In the genomic region with DNA sequence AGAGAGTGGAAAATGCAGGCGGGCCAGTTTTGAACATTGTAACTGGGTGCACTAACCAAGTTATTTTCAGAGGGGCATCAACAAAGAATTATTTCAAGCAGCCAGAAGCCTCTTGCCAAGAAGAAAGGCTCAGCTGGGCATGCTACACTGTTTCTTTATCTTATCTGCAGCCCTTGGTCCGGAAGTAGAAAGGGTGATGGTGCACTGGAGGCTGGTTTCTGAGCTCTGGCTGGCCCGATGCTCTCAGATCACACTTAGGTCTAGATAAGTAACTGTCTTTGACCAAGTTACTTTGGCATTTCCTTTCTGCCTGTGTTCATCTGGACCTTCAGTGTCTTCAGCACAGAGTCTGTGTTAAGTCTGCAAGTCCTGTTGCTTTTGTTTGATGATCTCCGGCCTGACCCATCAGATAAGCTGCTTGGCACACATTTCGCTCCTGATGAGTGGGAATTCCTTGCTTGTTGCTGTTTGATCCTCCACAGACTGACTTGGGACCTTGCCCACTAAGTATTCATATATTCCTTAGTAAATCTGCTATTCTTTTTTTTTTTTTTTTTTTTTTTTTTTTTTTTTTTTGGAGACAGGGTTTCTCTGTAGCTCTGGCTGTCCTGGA, we compare ENCODE assay signal across 17 mouse cellular contexts.
A peak's percentile ranks its signal among the peaks of the same experiment; 100 is the strongest.
DNase-seq lines count a peak whose midpoint lies in the region; ATAC-seq lines count a peak whose summit lies in the region.
"Had no signal": no experiment of that assay in that cellular context is flagged by ENCODE, and none has a peak within 500 bp of the region (broad histone marks: within the 10 kb centered on the region; RNA-seq: fewer than 3 reads in every experiment).

No protein-coding gene starts in this region.

- peaks cover 57% of the 10 kb centered on the region for H3K4me1 ChIP-seq in liver, embryonic 12.5 days
- peaks cover 68% of the 10 kb centered on the region for H3K4me1 ChIP-seq in heart, embryonic 16.5 days (ENCODE audit: control insufficient read depth, insufficient read depth, low read length)
- no peaks in the 10 kb centered on the region for H3K4me1 ChIP-seq in forebrain, embryonic 11.5 days (replicated peaks; ENCODE audit: control insufficient read depth, insufficient read depth, low read length)
- H3K4me1 ChIP-seq: forebrain, embryonic 12.5 days had no signal

- H3K4me2 ChIP-seq in liver, embryonic 12.5 days, result 0 out of 2 replicates have a peak overlapping the region, but pooled peaks have one; percentile 19
- peak overlapping the region; percentile 33; the same call in 1 of the 2 replicates for H3K4me2 ChIP-seq in heart, embryonic 16.5 days (ENCODE audit: low read depth, low read length)
- H3K4me2 ChIP-seq in forebrain, embryonic 11.5 days (ENCODE audit: low read depth, low read length, severe bottlenecking), result no peak overlapping the region
- H3K4me2 ChIP-seq: forebrain, embryonic 12.5 days; neural tube, embryonic 13.5 days had no signal

- ATAC-seq in liver, embryonic 12.5 days, result peak; percentile 58
- peak; percentile 76 for ATAC-seq in common myeloid progenitor, adult 5-6 weeks (replicated peaks; ENCODE audit: low read depth, poor library complexity, severe bottlenecking)
- peak; percentile 58 for ATAC-seq in heart, embryonic 16.5 days (replicated peaks; ENCODE audit: extremely low read depth, insufficient read depth, low FRiP score)
- ATAC-seq in forebrain, embryonic 11.5 days (replicated peaks; ENCODE audit: low FRiP score), result no peak
- ATAC-seq: CD4-positive, CD25-positive, alpha-beta regulatory T cell, adult 4 months; hindbrain, postnatal 0 days had no signal

- DNase-seq in liver, result no peak
- peak; percentile 44 for DNase-seq in lung, postnatal 14 days
- DNase-seq in spleen, postnatal 14 days (ENCODE audit: low spot score in 2 of 2), result no peak
- DNase-seq in frontal cortex, adult 2 months (ENCODE audit: extremely low spot score in 1 of 2, low spot score in 1 of 2), result no peak
- no peak for DNase-seq in forebrain, embryonic 11.5 days (ENCODE audit: low spot score)
- DNase-seq: cerebellum, postnatal 14 days; kidney, adult 11 months; right cerebral cortex, postnatal 14 days had no signal

- 16% methylated on average over 5 of the region's 5 CpGs for WGBS in liver, embryonic 12.5 days (ENCODE audit: insufficient replicate concordance)
- WGBS in heart, embryonic 16.5 days, result 19% methylated on average over 5 of the region's 5 CpGs
- WGBS in forebrain, embryonic 11.5 days, result 88% methylated on average over 5 of the region's 5 CpGs

- H3K9ac ChIP-seq in liver, embryonic 12.5 days, result no peak overlapping the region
- 0 out of 2 replicates have a peak overlapping the region, but pooled peaks have one; percentile 14 for H3K9ac ChIP-seq in heart, embryonic 16.5 days (ENCODE audit: low read length)
- no peak overlapping the region for H3K9ac ChIP-seq in forebrain, embryonic 11.5 days (ENCODE audit: low read length)
- H3K9ac ChIP-seq: forebrain, embryonic 12.5 days; neural tube, embryonic 13.5 days had no signal

- no peaks in the 10 kb centered on the region for H3K9me3 ChIP-seq in liver, embryonic 12.5 days (replicated peaks)
- no peaks in the 10 kb centered on the region for H3K9me3 ChIP-seq in heart, embryonic 16.5 days (replicated peaks; ENCODE audit: control insufficient read depth, low read length)
- no peaks in the 10 kb centered on the region for H3K9me3 ChIP-seq in forebrain, embryonic 11.5 days (ENCODE audit: control insufficient read depth, low read length)
- H3K9me3 ChIP-seq: forebrain, embryonic 12.5 days; neural tube, embryonic 13.5 days had no signal

- no peak overlapping the region for H3K4me3 ChIP-seq in liver, embryonic 12.5 days
- no peak overlapping the region for H3K4me3 ChIP-seq in heart, embryonic 16.5 days (ENCODE audit: low read length)
- H3K4me3 ChIP-seq in forebrain, embryonic 11.5 days (ENCODE audit: low read depth, low read length), result no peak overlapping the region
- H3K4me3 ChIP-seq: forebrain, embryonic 12.5 days; neural tube, embryonic 13.5 days had no signal

- H3K36me3 ChIP-seq in liver, embryonic 12.5 days, result no peaks in the 10 kb centered on the region
- H3K36me3 ChIP-seq in heart, embryonic 16.5 days (ENCODE audit: control insufficient read depth, insufficient read depth), result no peaks in the 10 kb centered on the region
- no peaks in the 10 kb centered on the region for H3K36me3 ChIP-seq in forebrain, embryonic 11.5 days (ENCODE audit: control insufficient read depth, insufficient read depth, low read length)
- H3K36me3 ChIP-seq: forebrain, embryonic 12.5 days; G1E; neural tube, embryonic 13.5 days had no signal

- peaks cover 35% of the 10 kb centered on the region for H3K27me3 ChIP-seq in liver, embryonic 12.5 days (replicated peaks)
- no peaks in the 10 kb centered on the region for H3K27me3 ChIP-seq in heart, embryonic 16.5 days (ENCODE audit: control insufficient read depth, insufficient read depth, low read length)
- peaks cover 9% of the 10 kb centered on the region; the same call in 1 of the 2 replicates for H3K27me3 ChIP-seq in forebrain, embryonic 11.5 days (ENCODE audit: control insufficient read depth, insufficient read depth, low read length)

- no peak overlapping the region for H3K27ac ChIP-seq in liver, embryonic 12.5 days
- H3K27ac ChIP-seq in heart, embryonic 16.5 days (ENCODE audit: low read length), result peak overlapping the region; percentile 86
- H3K27ac ChIP-seq in forebrain, embryonic 11.5 days (ENCODE audit: low read depth, low read length), result no peak overlapping the region
- H3K27ac ChIP-seq: forebrain, embryonic 12.5 days; hindbrain, postnatal 0 days; kidney, postnatal 0 days; neural tube, embryonic 13.5 days had no signal
